Mouse (Mus musculus) bone marrow, adult 2 months (tissue): Measurements from ENCODE around the gene AI481877.

Source experiments
- CTCF ChIP-seq: fragments of 200-500 bp; IDR thresholded peaks from 2 replicates; pipeline ENCODE4 v1.5.1; 2011; ENCODE audit warnings: low read length, control low read depth; ENCODE audit not compliant: control insufficient read depth, insufficient read depth
- POLR2A ChIP-seq: fragments of 200-500 bp; IDR thresholded peaks from 2 replicates; pipeline ENCODE4 v1.6.1; 2011; ENCODE audit warnings: low read depth, mild to moderate bottlenecking, control low read depth, low read length, borderline replicate concordance; ENCODE audit not compliant: control insufficient read depth

GRCm38 (mm10) chr4:59160959-59161670 lies 22.3 kb upstream of the AI481877 start:
- TF ChIP-seq POLR2A, result no peak
- no peak for TF ChIP-seq CTCF
